Mouse (Mus musculus) forebrain, embryonic 13.5 days (tissue): ENCODE results near the gene Atg7. TPM values are rescaled to one million over a fixed set of nuclear protein-coding genes. Genes with fewer than 3 reads are reported as not detected.
"Not testable (repeated sequence)": the region's sequence is repeated elsewhere in the genome, so short reads cannot be mapped to it uniquely, and the experiment has no call there.

ENCODE experiments used
- ATAC-seq: fragments of 200-750 bp; cut with Nextera tagmentation; 2 replicates; pipeline ENCODE4 v1.8.0; 2017
- H3K27ac ChIP-seq: fragments of 300-500 bp; sonication (generic); 2 replicates; pipeline ENCODE4 v1.5.1; 2015; ENCODE audit warnings: inconsistent platforms, mild to moderate bottlenecking, moderate library complexity
- H3K27me3 ChIP-seq: fragments of 300-500 bp; sonication (generic); 2 replicates; pipeline ENCODE4 v1.6.1; 2015; ENCODE audit warnings: mild to moderate bottlenecking, inconsistent platforms
- H3K36me3 ChIP-seq: fragments of 300-500 bp; sonication (generic); 2 replicates; pipeline ENCODE4 v1.6.1; 2015; ENCODE audit warnings: mild to moderate bottlenecking, inconsistent platforms; ENCODE audit not compliant: poor library complexity, severe bottlenecking
- H3K4me1 ChIP-seq: fragments of 300-500 bp; sonication (generic); 2 replicates; pipeline ENCODE4 v1.6.1; 2015; ENCODE audit warnings: inconsistent platforms
- H3K4me2 ChIP-seq: fragments of 300-500 bp; sonication (generic); 2 replicates; pipeline ENCODE4 v1.6.1; 2015; ENCODE audit warnings: inconsistent platforms, mild to moderate bottlenecking, moderate library complexity
- H3K4me3 ChIP-seq: fragments of 300-500 bp; sonication (generic); 2 replicates; pipeline ENCODE4 v1.5.1; 2015; ENCODE audit warnings: mild to moderate bottlenecking, inconsistent platforms
- H3K9ac ChIP-seq: fragments of 300-500 bp; sonication (generic); 2 replicates; pipeline ENCODE4 v1.6.1; 2015; ENCODE audit warnings: mild to moderate bottlenecking, inconsistent platforms
- H3K9me3 ChIP-seq: fragments of 300-500 bp; sonication (generic); replicated peaks from 2 replicates; pipeline ENCODE4 v1.6.1; 2016; ENCODE audit warnings: inconsistent platforms
- WGBS: fragments of 180-500 bp; shearing (Covaris S2); methylation state at CpG from one replicate; pipeline ENCODE4 v1.1.7; 2015; 5-methylcytosine and 5-hydroxymethylcytosine counted together
- polyA plus RNA-seq: library from polyadenylated mRNA; unstranded; fragments of >200 nt; fragmentation: Nextera tagmentation; extraction: Ambion mirVana; gene quantifications from 2 replicates; pipeline ENCODE4 v1.2.1, GENCODE M21; 2015

Gene Atg7
- polyA plus RNA-seq, 1 experiment from 2014 or later, result 18.5 TPM

GRCm38 (mm10) chr6:114880798-114881197 lies 237.9 kb downstream of the Atg7 start:
- no peak overlapping the region for H3K9ac ChIP-seq
- H3K4me3 ChIP-seq, result no peak overlapping the region
- 78% methylated on average over 4 of the region's 4 CpGs for WGBS
- peaks cover 15% of the 10 kb centered on the region; the same call in 1 of the 2 replicates for H3K36me3 ChIP-seq
- no peak overlapping the region for H3K4me2 ChIP-seq
- no peak for ATAC-seq
- H3K27ac ChIP-seq, result peak overlapping the region; percentile 98; the same call in 1 of the 2 replicates
- 0 out of 2 replicates have a peak, but pooled peaks cover 3% of the 10 kb centered on the region for H3K9me3 ChIP-seq
- peaks cover 95% of the 10 kb centered on the region for H3K4me1 ChIP-seq
- H3K27me3 ChIP-seq, result no peaks in the 10 kb centered on the region

GRCm38 (mm10) chr6:114882212-114882611 lies 239.3 kb downstream of the Atg7 start:
- no peak overlapping the region for H3K4me3 ChIP-seq
- 0 out of 2 replicates have a peak, but pooled peaks cover 3% of the 10 kb centered on the region for H3K9me3 ChIP-seq
- peak overlapping the region; percentile 43 for H3K4me2 ChIP-seq
- H3K4me1 ChIP-seq, result peaks cover 95% of the 10 kb centered on the region
- no peaks in the 10 kb centered on the region for H3K27me3 ChIP-seq
- ATAC-seq, result 0 out of 2 replicates have a peak, but pooled peaks have one; percentile 3
- H3K9ac ChIP-seq, result peak overlapping the region; percentile 34
- peak overlapping the region; percentile 98 for H3K27ac ChIP-seq
- H3K36me3 ChIP-seq, result peaks cover 20% of the 10 kb centered on the region
- WGBS, result 29% methylated on average over 5 of the region's 5 CpGs

GRCm38 (mm10) chr6:114882675-114883074 lies 239.8 kb downstream of the Atg7 start:
- H3K27me3 ChIP-seq, result no peaks in the 10 kb centered on the region
- H3K27ac ChIP-seq, result peak overlapping the region; percentile 98
- peak overlapping the region; percentile 34 for H3K9ac ChIP-seq
- ATAC-seq, result peak; percentile 44
- H3K4me2 ChIP-seq, result peak overlapping the region; percentile 43
- H3K36me3 ChIP-seq, result peaks cover 20% of the 10 kb centered on the region
- H3K4me3 ChIP-seq, result no peak overlapping the region
- WGBS, result 3% methylated on average over 7 of the region's 7 CpGs
- H3K4me1 ChIP-seq, result peaks cover 93% of the 10 kb centered on the region
- 0 out of 2 replicates have a peak, but pooled peaks cover 3% of the 10 kb centered on the region for H3K9me3 ChIP-seq

- 0 out of 2 replicates have a peak overlapping the region, but pooled peaks have one; percentile 1 for H3K4me3 ChIP-seq
- no peaks in the 10 kb centered on the region for H3K27me3 ChIP-seq
- H3K4me1 ChIP-seq, result peaks cover 93% of the 10 kb centered on the region
- peak overlapping the region; percentile 43 for H3K4me2 ChIP-seq
- peak; percentile 90 for ATAC-seq
- peak overlapping the region; percentile 60 for H3K9ac ChIP-seq
- 3% methylated on average over 9 of the region's 9 CpGs for WGBS
- H3K27ac ChIP-seq, result peak overlapping the region; percentile 98
- peaks cover 24% of the 10 kb centered on the region for H3K36me3 ChIP-seq
- H3K9me3 ChIP-seq, result 0 out of 2 replicates have a peak, but pooled peaks cover 3% of the 10 kb centered on the region
These were observed 240.4 kb downstream of the Atg7 start for GRCm38 (mm10) chr6:114883261-114883740.

GRCm38 (mm10) chr6:114885129-114885528 lies 242.2 kb downstream of the Atg7 start:
- H3K4me3 ChIP-seq, result no peak overlapping the region
- peak overlapping the region; percentile 98; the same call in 1 of the 2 replicates for H3K27ac ChIP-seq
- H3K4me1 ChIP-seq, result peaks cover 90% of the 10 kb centered on the region
- no peaks in the 10 kb centered on the region for H3K27me3 ChIP-seq
- peaks cover 27% of the 10 kb centered on the region for H3K36me3 ChIP-seq
- 0 out of 2 replicates have a peak, but pooled peaks cover 3% of the 10 kb centered on the region for H3K9me3 ChIP-seq
- ATAC-seq, result no peak
- no peak overlapping the region for H3K9ac ChIP-seq
- 80% methylated on average over 5 of the region's 5 CpGs for WGBS
- no peak overlapping the region for H3K4me2 ChIP-seq

GRCm38 (mm10) chr6:114886012-114886411 lies 243.1 kb downstream of the Atg7 start:
- Histone ChIP-seq H3K27ac (no peak overlapping the region; the same call in 1 of the 2 replicates), H3K9me3 (0 out of 2 replicates have a peak, but pooled peaks cover 3% of the 10 kb centered on the region), H3K27me3 (no peaks in the 10 kb centered on the region), H3K36me3 (peaks cover 27% of the 10 kb centered on the region), H3K9ac (no peak overlapping the region), H3K4me2 (no peak overlapping the region), H3K4me3 (no peak overlapping the region), H3K4me1 (peaks cover 90% of the 10 kb centered on the region)
- 95% methylated on average over 6 of the region's 6 CpGs for WGBS
- no peak for ATAC-seq

GRCm38 (mm10) chr6:114886504-114887361 lies 243.8 kb downstream of the Atg7 start:
- Histone ChIP-seq H3K36me3 (peaks cover 27% of the 10 kb centered on the region), H3K27me3 (no peaks in the 10 kb centered on the region), H3K9ac (no peak overlapping the region), H3K4me3 (no peak overlapping the region), H3K9me3 (0 out of 2 replicates have a peak, but pooled peaks cover 3% of the 10 kb centered on the region), H3K4me2 (no peak overlapping the region), H3K27ac (peak overlapping the region; percentile 27; the same call in 1 of the 2 replicates), H3K4me1 (peaks cover 90% of the 10 kb centered on the region)
- ATAC-seq, result no peak
- 76% methylated on average over 11 of the region's 11 CpGs for WGBS

GRCm38 (mm10) chr6:114888922-114889321 lies 246.0 kb downstream of the Atg7 start:
- Histone ChIP-seq H3K27me3 (no peaks in the 10 kb centered on the region), H3K4me2 (peak overlapping the region; percentile 34), H3K9ac (peak overlapping the region; percentile 43; the same call in 1 of the 2 replicates), H3K4me3 (no peak overlapping the region), H3K4me1 (peaks cover 91% of the 10 kb centered on the region), H3K27ac (peak overlapping the region; percentile 72), H3K36me3 (peaks cover 27% of the 10 kb centered on the region), H3K9me3 (0 out of 2 replicates have a peak, but pooled peaks cover 2% of the 10 kb centered on the region)
- peak; percentile 76 for ATAC-seq
- WGBS, result 4% methylated on average over 13 of the region's 13 CpGs

- H3K9ac ChIP-seq, H3K9me3 ChIP-seq, H3K27me3 ChIP-seq, H3K4me3 ChIP-seq, ATAC-seq: not testable (repeated sequence)
- peak overlapping the region; percentile 46 for H3K4me2 ChIP-seq
- peaks cover 88% of the 10 kb centered on the region for H3K4me1 ChIP-seq
- peak overlapping the region; percentile 85 for H3K27ac ChIP-seq
- peaks cover 18% of the 10 kb centered on the region for H3K36me3 ChIP-seq
- 18% methylated on average over 3 of the region's 3 CpGs for WGBS
These were observed 247.1 kb downstream of the Atg7 start for GRCm38 (mm10) chr6:114889971-114890370.

GRCm38 (mm10) chr6:114890411-114891115 lies 247.7 kb downstream of the Atg7 start:
- H3K4me3 ChIP-seq, result peak overlapping the region; percentile 9; the same call in 1 of the 2 replicates
- peak; percentile 50 for ATAC-seq
- peaks cover 84% of the 10 kb centered on the region for H3K4me1 ChIP-seq
- H3K27me3 ChIP-seq, result no peaks in the 10 kb centered on the region
- H3K9ac ChIP-seq, result peak overlapping the region; percentile 40; the same call in 1 of the 2 replicates
- H3K4me2 ChIP-seq, result peak overlapping the region; percentile 46
- H3K36me3 ChIP-seq, result peaks cover 18% of the 10 kb centered on the region
- peak overlapping the region; percentile 85 for H3K27ac ChIP-seq
- H3K9me3 ChIP-seq, result 0 out of 2 replicates have a peak, but pooled peaks cover 3% of the 10 kb centered on the region
- WGBS, result 33% methylated on average over 19 of the region's 19 CpGs

- peak overlapping the region; percentile 85 for H3K27ac ChIP-seq
- H3K27me3 ChIP-seq, result no peaks in the 10 kb centered on the region
- no peak overlapping the region for H3K9ac ChIP-seq
- no peak overlapping the region for H3K4me3 ChIP-seq
- WGBS, result 82% methylated on average over 12 of the region's 12 CpGs
- ATAC-seq, result no peak
- H3K4me1 ChIP-seq, result peaks cover 78% of the 10 kb centered on the region
- H3K9me3 ChIP-seq, result 0 out of 2 replicates have a peak, but pooled peaks cover 3% of the 10 kb centered on the region
- peak overlapping the region; percentile 19; the same call in 1 of the 2 replicates for H3K4me2 ChIP-seq
- H3K36me3 ChIP-seq, result peaks cover 15% of the 10 kb centered on the region
These were observed 248.4 kb downstream of the Atg7 start for GRCm38 (mm10) chr6:114891272-114891671.
